Mouse (Mus musculus): Measurements from ENCODE around the gene Plekhh3. TPM values are rescaled to one million over a fixed set of nuclear protein-coding genes. Genes with fewer than 3 reads are reported as not detected.

Plekhh3 gene
- polyA plus RNA-seq (2014; fragmentation: Nextera tagmentation; extraction: Ambion mirVana), result 4.6 and 5.5 TPM in 2 replicates

GRCm38 (mm10) chr11:101170811-101171610 lies at the start of gene Plekhh3:
TSS of gene Plekhh3 (minus strand) at chr11:101171351.
- Histone ChIP-seq H3K27me3 (replicated peaks; ENCODE audit: control insufficient read depth, insufficient read depth, low read length) (peaks cover 64% of the 10 kb centered on the region), H3K27ac (ENCODE audit: low read depth, low read length) (peak within 1 kb of the TSS; percentile 55), H3K36me3 (ENCODE audit: control insufficient read depth, insufficient read depth, low read length) (peaks cover 15% of the 10 kb centered on the region), H3K9me3 (replicated peaks; ENCODE audit: control insufficient read depth, low read length) (no peaks in the 10 kb centered on the region), H3K4me3 (ENCODE audit: low read depth, low read length) (peak within 1 kb of the TSS; percentile 73), H3K9ac (ENCODE audit: low read length) (peak within 1 kb of the TSS; percentile 73), H3K4me1 (ENCODE audit: control insufficient read depth, insufficient read depth, low read length) (peaks cover 34% of the 10 kb centered on the region), H3K4me2 (ENCODE audit: low read length) (peak within 1 kb of the TSS; percentile 85)
- ATAC-seq (peak; percentile 97), DNase-seq (ENCODE audit: low spot score) (peak; percentile 99)
- WGBS, result under 1% methylated on average over 39 of the region's 50 CpGs

- no peak overlapping the region for H3K4me2 ChIP-seq (ENCODE audit: low read length)
- DNase-seq (ENCODE audit: low spot score), result no peak
- H3K4me1 ChIP-seq (ENCODE audit: control insufficient read depth, insufficient read depth, low read length), result no peaks in the 10 kb centered on the region
- H3K9me3 ChIP-seq (replicated peaks; ENCODE audit: control insufficient read depth, low read length), result no peaks in the 10 kb centered on the region
- H3K27ac ChIP-seq (ENCODE audit: low read depth, low read length), result no peak overlapping the region
- no peak for ATAC-seq
- no peak overlapping the region for H3K4me3 ChIP-seq (ENCODE audit: low read depth, low read length)
- 60% methylated on average over 2 of the region's 2 CpGs for WGBS
- no peak overlapping the region for H3K9ac ChIP-seq (ENCODE audit: low read length)
- H3K36me3 ChIP-seq (ENCODE audit: control insufficient read depth, insufficient read depth, low read length), result 0 out of 2 replicates have a peak, but pooled peaks cover 1% of the 10 kb centered on the region
- H3K27me3 ChIP-seq (replicated peaks; ENCODE audit: control insufficient read depth, insufficient read depth, low read length), result no peaks in the 10 kb centered on the region
Observed at GRCm38 (mm10) chr11:101220853-101221252, 49.7 kb upstream of the Plekhh3 start.

- no peak overlapping the region for H3K4me2 ChIP-seq (ENCODE audit: low read length)
- no peak overlapping the region for H3K9ac ChIP-seq (ENCODE audit: low read length)
- H3K4me3 ChIP-seq (ENCODE audit: low read depth, low read length), result no peak overlapping the region
- 0 out of 2 replicates have a peak, but pooled peaks cover 4% of the 10 kb centered on the region for H3K36me3 ChIP-seq (ENCODE audit: control insufficient read depth, insufficient read depth, low read length)
- no peaks in the 10 kb centered on the region for H3K27me3 ChIP-seq (replicated peaks; ENCODE audit: control insufficient read depth, insufficient read depth, low read length)
- H3K4me1 ChIP-seq (ENCODE audit: control insufficient read depth, insufficient read depth, low read length), result no peaks in the 10 kb centered on the region
- H3K9me3 ChIP-seq (replicated peaks; ENCODE audit: control insufficient read depth, low read length), result no peaks in the 10 kb centered on the region
- 83% methylated on average over 10 of the region's 10 CpGs for WGBS
- H3K27ac ChIP-seq (ENCODE audit: low read depth, low read length), result no peak overlapping the region
- DNase-seq (ENCODE audit: low spot score) (no peak), ATAC-seq (no peak)
Observed at GRCm38 (mm10) chr11:101218436-101219055, 47.4 kb upstream of the Plekhh3 start.

GRCm38 (mm10) chr11:101216936-101217335 lies 45.8 kb upstream of the Plekhh3 start:
- H3K27ac ChIP-seq (ENCODE audit: low read depth, low read length), result no peak overlapping the region
- no peak overlapping the region for H3K9ac ChIP-seq (ENCODE audit: low read length)
- DNase-seq (ENCODE audit: low spot score) (no peak), ATAC-seq (no peak)
- no peaks in the 10 kb centered on the region for H3K4me1 ChIP-seq (ENCODE audit: control insufficient read depth, insufficient read depth, low read length)
- 0 out of 2 replicates have a peak, but pooled peaks cover 4% of the 10 kb centered on the region for H3K36me3 ChIP-seq (ENCODE audit: control insufficient read depth, insufficient read depth, low read length)
- no peaks in the 10 kb centered on the region for H3K9me3 ChIP-seq (replicated peaks; ENCODE audit: control insufficient read depth, low read length)
- H3K4me2 ChIP-seq (ENCODE audit: low read length), result no peak overlapping the region
- 89% methylated on average over 5 of the region's 5 CpGs for WGBS
- H3K27me3 ChIP-seq (replicated peaks; ENCODE audit: control insufficient read depth, insufficient read depth, low read length), result no peaks in the 10 kb centered on the region
- H3K4me3 ChIP-seq (ENCODE audit: low read depth, low read length), result no peak overlapping the region

- H3K4me3 ChIP-seq (ENCODE audit: low read depth, low read length), result no peak overlapping the region
- peak; percentile 92 for DNase-seq (ENCODE audit: low spot score)
- no peaks in the 10 kb centered on the region for H3K9me3 ChIP-seq (replicated peaks; ENCODE audit: control insufficient read depth, low read length)
- whole genome bisulfite sequencing, result 47% methylated on average over 3 of the region's 3 CpGs
- peaks cover 26% of the 10 kb centered on the region; the same call in 1 of the 2 replicates for H3K36me3 ChIP-seq (ENCODE audit: control insufficient read depth, insufficient read depth, low read length)
- H3K27ac ChIP-seq (ENCODE audit: low read depth, low read length), result no peak overlapping the region
- no peak overlapping the region for H3K9ac ChIP-seq (ENCODE audit: low read length)
- no peaks in the 10 kb centered on the region for H3K27me3 ChIP-seq (replicated peaks; ENCODE audit: control insufficient read depth, insufficient read depth, low read length)
- H3K4me2 ChIP-seq (ENCODE audit: low read length), result no peak overlapping the region
- H3K4me1 ChIP-seq (ENCODE audit: control insufficient read depth, insufficient read depth, low read length), result no peaks in the 10 kb centered on the region
- peak; percentile 48; the same call in 1 of the 2 replicates for ATAC-seq
Observed at GRCm38 (mm10) chr11:101211970-101212369, 40.8 kb upstream of the Plekhh3 start.

GRCm38 (mm10) chr11:101200986-101201385 lies 29.8 kb upstream of the Plekhh3 start:
- DNase-seq (ENCODE audit: low spot score) (peak; percentile 80), ATAC-seq (0 out of 2 replicates have a peak, but pooled peaks have one; percentile 15)
- no peak overlapping the region for H3K27ac ChIP-seq (ENCODE audit: low read depth, low read length)
- peaks cover 34% of the 10 kb centered on the region for H3K36me3 ChIP-seq (ENCODE audit: control insufficient read depth, insufficient read depth, low read length)
- H3K4me2 ChIP-seq (ENCODE audit: low read length), result no peak overlapping the region
- no peaks in the 10 kb centered on the region for H3K9me3 ChIP-seq (replicated peaks; ENCODE audit: control insufficient read depth, low read length)
- H3K27me3 ChIP-seq (replicated peaks; ENCODE audit: control insufficient read depth, insufficient read depth, low read length), result no peaks in the 10 kb centered on the region
- no peak overlapping the region for H3K9ac ChIP-seq (ENCODE audit: low read length)
- no peaks in the 10 kb centered on the region for H3K4me1 ChIP-seq (ENCODE audit: control insufficient read depth, insufficient read depth, low read length)
- H3K4me3 ChIP-seq (ENCODE audit: low read depth, low read length), result no peak overlapping the region
- 17% methylated on average over 7 of the region's 7 CpGs for WGBS

- H3K4me2 ChIP-seq (ENCODE audit: low read length), result no peak overlapping the region
- no peak for DNase-seq (ENCODE audit: low spot score)
- H3K27me3 ChIP-seq (replicated peaks; ENCODE audit: control insufficient read depth, insufficient read depth, low read length), result no peaks in the 10 kb centered on the region
- 91% methylated on average over 3 of the region's 3 CpGs for WGBS
- H3K27ac ChIP-seq (ENCODE audit: low read depth, low read length), result no peak overlapping the region
- H3K4me1 ChIP-seq (ENCODE audit: control insufficient read depth, insufficient read depth, low read length), result no peaks in the 10 kb centered on the region
- H3K4me3 ChIP-seq (ENCODE audit: low read depth, low read length), result no peak overlapping the region
- H3K9me3 ChIP-seq (replicated peaks; ENCODE audit: control insufficient read depth, low read length), result no peaks in the 10 kb centered on the region
- no peak overlapping the region for H3K9ac ChIP-seq (ENCODE audit: low read length)
- ATAC-seq, result no peak
- H3K36me3 ChIP-seq (ENCODE audit: control insufficient read depth, insufficient read depth, low read length), result peaks cover 37% of the 10 kb centered on the region
Observed at GRCm38 (mm10) chr11:101199555-101199954, 28.4 kb upstream of the Plekhh3 start.

GRCm38 (mm10) chr11:101196175-101196574 lies 25.0 kb upstream of the Plekhh3 start:
- WGBS, result 94% methylated on average over 8 of the region's 8 CpGs
- Histone ChIP-seq H3K4me3 (ENCODE audit: low read depth, low read length) (no peak overlapping the region), H3K9me3 (replicated peaks; ENCODE audit: control insufficient read depth, low read length) (no peaks in the 10 kb centered on the region), H3K27ac (ENCODE audit: low read depth, low read length) (no peak overlapping the region), H3K36me3 (ENCODE audit: control insufficient read depth, insufficient read depth, low read length) (peaks cover 35% of the 10 kb centered on the region), H3K4me1 (ENCODE audit: control insufficient read depth, insufficient read depth, low read length) (no peaks in the 10 kb centered on the region), H3K27me3 (replicated peaks; ENCODE audit: control insufficient read depth, insufficient read depth, low read length) (no peaks in the 10 kb centered on the region), H3K4me2 (ENCODE audit: low read length) (no peak overlapping the region), H3K9ac (ENCODE audit: low read length) (no peak overlapping the region)
- no peak for DNase-seq (ENCODE audit: low spot score)
- ATAC-seq, result no peak

- H3K9ac ChIP-seq (ENCODE audit: low read length), result no peak overlapping the region
- H3K27ac ChIP-seq (ENCODE audit: low read depth, low read length), result no peak overlapping the region
- DNase-seq (ENCODE audit: low spot score), result no peak
- no peak for ATAC-seq
- WGBS, result 87% methylated on average over 8 of the region's 8 CpGs
- no peak overlapping the region for H3K4me3 ChIP-seq (ENCODE audit: low read depth, low read length)
- H3K4me2 ChIP-seq (ENCODE audit: low read length), result no peak overlapping the region
- no peaks in the 10 kb centered on the region for H3K9me3 ChIP-seq (replicated peaks; ENCODE audit: control insufficient read depth, low read length)
- H3K36me3 ChIP-seq (ENCODE audit: control insufficient read depth, insufficient read depth, low read length), result peaks cover 33% of the 10 kb centered on the region
- H3K27me3 ChIP-seq (replicated peaks; ENCODE audit: control insufficient read depth, insufficient read depth, low read length), result no peaks in the 10 kb centered on the region
- H3K4me1 ChIP-seq (ENCODE audit: control insufficient read depth, insufficient read depth, low read length), result no peaks in the 10 kb centered on the region
Observed at GRCm38 (mm10) chr11:101195571-101195970, 24.4 kb upstream of the Plekhh3 start.

All from forebrain, embryonic 14.5 days (tissue).